Mouse (Mus musculus): ENCODE measurements around the gene Slc25a35.

DNA sequence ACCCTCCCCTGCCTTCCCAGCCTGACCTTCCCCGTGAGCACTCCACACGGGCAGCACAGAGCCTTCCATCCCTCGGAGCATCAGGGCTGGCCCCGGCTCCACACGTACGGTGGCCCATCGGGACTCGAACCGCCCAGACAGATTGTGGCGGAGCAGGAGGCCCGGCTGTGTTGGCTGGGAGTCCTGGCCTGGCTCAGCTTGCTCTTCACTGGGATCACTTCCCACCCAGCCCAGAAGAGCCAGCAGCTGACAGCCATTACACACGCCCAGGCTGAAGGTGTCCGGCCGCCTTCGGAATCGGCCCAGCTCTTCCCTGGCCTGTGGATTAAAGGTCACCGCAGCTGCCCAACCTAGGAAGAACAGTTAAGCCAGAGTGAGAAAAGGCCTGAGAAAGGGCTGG is 20.4 kb downstream of the Slc25a35 start:
- TF ChIP-seq POLR2A (IDR thresholded peaks at IDR 0.05; ENCODE audit: borderline replicate concordance, extremely low read depth, low read depth, low read length) (no peak), CTCF (IDR thresholded peaks at IDR 0.05; ENCODE audit: insufficient read depth, low read length) (no peak)

Data from lung, adult 2 months (tissue).